Mouse (Mus musculus) heart, postnatal 0 days (tissue): Measurements from ENCODE around the gene Anks1b. TPM values are rescaled to one million over a fixed set of nuclear protein-coding genes. Genes with fewer than 3 reads are reported as not detected.

ENCODE experiments used
- ATAC-seq: fragments of 200-750 bp; cut with Nextera tagmentation; 2 replicates; pipeline ENCODE4 v1.8.0; 2017; ENCODE audit warnings: low read depth, moderate number of reproducible peaks, moderate library complexity; ENCODE audit not compliant: insufficient read depth
- DNase-seq: peaks from one replicate; pipeline ENCODE4 v3.0.0-alpha.2; 2016; ENCODE audit warnings: low spot score
- H3K27ac ChIP-seq: fragments of 300-500 bp; sonication (generic); 2 replicates; pipeline ENCODE4 v1.5.1; 2014; ENCODE audit warnings: low read depth, mild to moderate bottlenecking
- H3K27me3 ChIP-seq: fragments of 300-500 bp; sonication (generic); 2 replicates; pipeline ENCODE4 v1.6.1; 2014; ENCODE audit warnings: low read length, mixed read lengths; ENCODE audit not compliant: control insufficient read depth, insufficient read depth
- H3K36me3 ChIP-seq: fragments of 300-500 bp; sonication (generic); replicated peaks from 2 replicates; pipeline ENCODE4 v1.6.1; 2014; ENCODE audit warnings: low read length, mixed read lengths; ENCODE audit not compliant: control insufficient read depth, insufficient read depth
- H3K4me1 ChIP-seq: fragments of 300-500 bp; sonication (generic); 2 replicates; pipeline ENCODE4 v1.6.1; 2014; ENCODE audit warnings: antibody characterized with exemption; ENCODE audit not compliant: control insufficient read depth, insufficient read depth
- H3K4me2 ChIP-seq: fragments of 300-500 bp; sonication (generic); 2 replicates; pipeline ENCODE4 v1.6.1; 2014; ENCODE audit warnings: low read depth, mild to moderate bottlenecking, low read length, moderate library complexity
- H3K4me3 ChIP-seq: fragments of 300-500 bp; sonication (generic); 2 replicates; pipeline ENCODE4 v1.5.1; 2014; ENCODE audit warnings: low read depth, low read length
- H3K9ac ChIP-seq: fragments of 300-500 bp; sonication (generic); replicated peaks from 2 replicates; pipeline ENCODE4 v1.6.1; 2014; ENCODE audit warnings: low read depth, low read length, mixed read lengths
- H3K9me3 ChIP-seq: fragments of 300-500 bp; sonication (generic); replicated peaks from 2 replicates; pipeline ENCODE4 v1.6.1; 2016; ENCODE audit warnings: low read length; ENCODE audit not compliant: control insufficient read depth
- CTCF ChIP-seq: IDR thresholded peaks from 2 replicates; pipeline ENCODE4 v1.5.1; 2016; ENCODE audit warnings: antibody characterized with exemption, control low read depth, low read depth
- EP300 ChIP-seq: IDR thresholded peaks from 2 replicates; pipeline ENCODE4 v1.6.1; 2016; ENCODE audit warnings: antibody characterized with exemption, low read depth
- WGBS: fragments of 180-500 bp; shearing (Covaris S2); extraction: QIAGEN DNeasy Blood & Tissue Kit; methylation state at CpG from one replicate; pipeline ENCODE4 v1.1.7; 2014; 5-methylcytosine and 5-hydroxymethylcytosine counted together
- polyA plus RNA-seq: library from polyadenylated mRNA; unstranded; fragments of >200 nt; fragmentation: Nextera tagmentation; extraction: Ambion mirVana; gene quantifications from 2 replicates; pipeline ENCODE4 v1.2.1, GENCODE M21; 2015
- total RNA-seq: library from RNA; depleted of rRNA; stranded (reverse); fragments of >200 nt; gene quantifications from 2 replicates; pipeline ENCODE4 v1.2.3, GENCODE M21; 2014; ENCODE audit warnings: low replicate concordance

The Anks1b gene
- total and polyA plus RNA-seq, 2 experiments from 2014 or later, result 0.26 TPM; not detected in 1

DNA sequence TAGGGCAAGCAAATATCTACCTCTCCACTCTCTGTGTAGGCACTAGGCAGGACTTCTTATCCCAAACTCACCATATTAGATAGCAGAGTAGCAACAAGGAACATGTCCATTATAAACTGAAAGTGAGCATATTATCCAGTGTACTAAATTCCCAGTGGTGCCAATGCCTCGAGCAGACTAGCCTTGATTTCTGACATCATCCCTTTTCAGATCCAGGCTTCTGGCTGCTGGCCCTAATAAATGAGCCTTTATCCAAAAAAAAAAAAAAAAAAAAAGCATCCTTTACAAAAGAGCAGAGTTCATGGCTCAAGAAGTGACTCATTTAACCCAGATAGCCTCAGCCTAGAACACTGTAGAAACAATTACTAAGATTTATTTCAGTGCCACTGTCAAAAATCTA lies 568.3 kb downstream of the Anks1b start:
- Histone ChIP-seq H3K4me2 (no peak overlapping the region), H3K4me1 (no peaks in the 10 kb centered on the region), H3K27me3 (no peaks in the 10 kb centered on the region), H3K36me3 (no peaks in the 10 kb centered on the region), H3K9me3 (no peaks in the 10 kb centered on the region), H3K9ac (no peak overlapping the region), H3K4me3 (no peak overlapping the region), H3K27ac (no peak overlapping the region)
- ATAC-seq (no peak), DNase-seq (no peak)
- TF ChIP-seq CTCF (no peak), EP300 (no peak)
- WGBS, result 46% methylated on average over 1 of the region's 1 CpGs

DNA sequence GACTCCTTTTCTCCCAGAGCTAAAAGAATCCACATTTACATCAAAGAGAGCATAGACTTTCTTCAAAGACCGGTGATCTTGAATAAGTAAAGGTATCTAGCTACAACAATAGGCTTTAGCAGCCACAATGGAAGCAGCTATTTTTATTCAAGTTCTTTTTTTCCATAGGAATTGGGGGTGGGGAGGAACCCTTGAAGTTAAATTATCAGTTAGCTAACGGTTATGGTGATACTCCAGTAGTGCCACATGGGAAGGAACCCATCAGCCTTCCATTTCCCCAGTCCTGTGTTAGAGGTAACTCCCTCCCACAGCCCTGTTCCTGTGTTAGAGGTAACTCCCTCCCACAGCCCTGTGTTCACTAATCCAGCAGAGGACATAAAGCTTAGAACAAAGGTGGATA lies 591.6 kb downstream of the Anks1b start:
- ATAC-seq (no peak), DNase-seq (no peak)
- no peaks in the 10 kb centered on the region for H3K27me3 ChIP-seq
- WGBS, result 55% methylated on average over 2 of the region's 2 CpGs
- no peak overlapping the region for H3K4me2 ChIP-seq
- H3K9me3 ChIP-seq, result no peaks in the 10 kb centered on the region; the same call in 1 of the 2 replicates
- no peak overlapping the region for H3K4me3 ChIP-seq
- H3K36me3 ChIP-seq, result no peaks in the 10 kb centered on the region
- H3K9ac ChIP-seq, result no peak overlapping the region
- TF ChIP-seq CTCF (no peak), EP300 (no peak)
- no peaks in the 10 kb centered on the region for H3K4me1 ChIP-seq
- H3K27ac ChIP-seq, result no peak overlapping the region

DNA sequence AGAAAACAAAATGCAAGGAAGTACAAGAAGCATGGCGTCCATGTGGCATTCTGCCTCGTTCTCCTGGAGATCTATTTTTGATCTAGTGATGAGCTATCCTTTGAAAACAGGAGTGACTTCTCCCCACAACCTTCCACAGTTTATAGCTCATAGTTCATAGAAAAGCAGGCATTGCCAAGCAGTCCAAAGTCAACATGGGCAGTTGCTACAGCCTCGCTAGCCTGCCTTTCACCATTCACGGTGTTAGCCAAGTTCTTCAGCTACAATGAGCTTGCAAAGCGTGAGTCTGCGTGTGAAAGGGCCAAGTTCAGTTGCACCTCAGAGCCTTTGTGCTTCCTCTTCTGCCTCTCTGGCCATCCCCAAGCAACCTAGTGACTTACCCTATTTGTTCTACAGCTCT lies 592.1 kb downstream of the Anks1b start:
- Histone ChIP-seq H3K4me3 (no peak overlapping the region), H3K36me3 (no peaks in the 10 kb centered on the region), H3K4me1 (no peaks in the 10 kb centered on the region), H3K9me3 (no peaks in the 10 kb centered on the region; the same call in 1 of the 2 replicates), H3K27ac (no peak overlapping the region), H3K4me2 (no peak overlapping the region), H3K9ac (no peak overlapping the region), H3K27me3 (no peaks in the 10 kb centered on the region)
- no peak for ATAC-seq
- 76% methylated on average over 6 of the region's 6 CpGs for WGBS
- no peak for DNase-seq
- TF ChIP-seq CTCF (no peak), EP300 (no peak)

DNA sequence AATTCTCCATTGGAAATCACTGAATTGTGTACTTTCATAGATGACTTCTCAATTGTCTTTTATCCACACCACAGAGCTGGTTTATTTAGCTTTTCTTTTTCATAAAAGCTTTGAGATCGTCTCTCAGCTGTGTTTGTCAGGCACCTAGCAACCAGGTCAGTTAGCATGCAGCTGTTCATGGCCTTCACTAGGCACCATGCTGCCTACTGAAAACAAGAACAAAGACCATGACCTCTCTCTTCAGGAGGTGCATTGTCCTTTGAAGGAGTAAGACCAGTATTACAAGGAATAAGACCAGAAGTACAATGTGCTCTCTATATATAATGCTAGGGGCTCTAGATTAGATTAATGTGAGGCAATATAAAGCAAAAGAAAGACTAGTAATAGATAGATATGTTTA lies 594.2 kb downstream of the Anks1b start:
- no peaks in the 10 kb centered on the region for H3K9me3 ChIP-seq
- H3K27me3 ChIP-seq, result no peaks in the 10 kb centered on the region
- H3K4me2 ChIP-seq, result no peak overlapping the region
- no peak for DNase-seq
- no peaks in the 10 kb centered on the region for H3K36me3 ChIP-seq
- no peak for TF ChIP-seq CTCF
- TF ChIP-seq EP300, result no peak
- H3K4me1 ChIP-seq, result no peaks in the 10 kb centered on the region
- 50% methylated on average over 1 of the region's 1 CpGs for WGBS
- H3K4me3 ChIP-seq, result no peak overlapping the region
- no peak overlapping the region for H3K27ac ChIP-seq
- H3K9ac ChIP-seq, result no peak overlapping the region
- no peak for ATAC-seq

DNA sequence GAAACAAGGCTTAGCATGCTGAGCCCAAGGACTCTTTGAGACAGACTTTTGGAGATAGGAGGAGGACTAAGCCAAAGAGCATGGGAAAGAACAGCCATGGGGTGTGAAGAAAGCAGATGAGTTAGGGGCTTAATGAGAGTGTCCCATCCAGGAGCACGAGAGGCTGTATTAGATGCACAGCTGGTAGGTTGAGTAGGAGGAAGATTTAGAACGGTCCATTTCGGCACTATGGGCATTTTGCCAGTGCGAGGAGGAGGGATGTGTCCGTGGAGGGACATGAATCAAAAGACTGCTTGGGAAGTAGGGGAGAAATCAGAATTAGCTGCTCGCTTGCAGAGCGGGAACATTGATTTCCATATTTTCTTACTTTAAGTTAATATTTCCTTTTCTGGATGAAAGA lies 620.1 kb downstream of the Anks1b start:
- no peak overlapping the region for H3K27ac ChIP-seq
- no peak for DNase-seq
- H3K9ac ChIP-seq, result no peak overlapping the region
- H3K4me1 ChIP-seq, result no peaks in the 10 kb centered on the region
- H3K27me3 ChIP-seq, result no peaks in the 10 kb centered on the region
- no peak for TF ChIP-seq EP300
- TF ChIP-seq CTCF, result no peak
- H3K36me3 ChIP-seq, result no peaks in the 10 kb centered on the region
- H3K9me3 ChIP-seq, result no peaks in the 10 kb centered on the region
- WGBS, result 65% methylated on average over 7 of the region's 7 CpGs
- H3K4me3 ChIP-seq, result no peak overlapping the region
- ATAC-seq, result no peak
- no peak overlapping the region for H3K4me2 ChIP-seq

DNA sequence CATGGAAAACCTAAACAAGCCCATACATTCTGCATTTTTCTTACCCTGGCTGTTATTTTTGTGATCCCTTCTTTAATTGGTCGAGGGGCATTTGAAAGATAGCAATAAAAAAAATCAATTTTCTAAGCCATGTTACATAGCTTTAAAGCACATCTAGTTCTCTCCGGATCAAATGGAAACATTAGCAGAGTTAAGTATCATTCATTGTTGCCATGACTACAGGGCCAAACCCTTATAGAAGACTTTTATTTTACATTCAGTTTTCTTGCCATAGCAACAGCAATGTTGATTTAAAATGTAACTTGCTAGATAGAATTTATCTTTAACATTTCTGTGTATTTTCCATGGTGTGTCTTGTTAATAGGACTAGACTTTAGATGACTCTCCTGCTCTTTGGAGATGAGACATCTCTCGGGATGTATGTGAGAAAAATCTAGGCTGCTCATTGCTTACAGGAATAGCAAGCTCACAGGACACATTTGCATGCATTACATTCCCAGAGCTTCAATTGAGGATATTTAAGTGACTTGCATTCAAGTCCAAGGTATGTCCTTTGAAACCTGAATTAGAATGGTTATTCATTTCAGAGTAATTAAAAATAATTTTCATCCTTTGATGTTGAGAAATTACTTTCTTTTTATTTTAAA lies 620.8 kb downstream of the Anks1b start:
- H3K9me3 ChIP-seq, result no peaks in the 10 kb centered on the region
- no peak overlapping the region for H3K4me3 ChIP-seq
- no peak for ATAC-seq
- H3K27me3 ChIP-seq, result no peaks in the 10 kb centered on the region
- no peak overlapping the region for H3K9ac ChIP-seq
- 55% methylated on average over 3 of the region's 3 CpGs for WGBS
- H3K27ac ChIP-seq, result no peak overlapping the region
- H3K36me3 ChIP-seq, result no peaks in the 10 kb centered on the region
- no peak for DNase-seq
- no peak overlapping the region for H3K4me2 ChIP-seq
- TF ChIP-seq EP300, result no peak
- H3K4me1 ChIP-seq, result no peaks in the 10 kb centered on the region
